Mouse (Mus musculus) CD4-positive helper T cell, adult 2 months (primary cell): ENCODE measurements around the gene Hic2.

Source experiments
- DNase-seq: peaks from one replicate; pipeline ENCODE4 v3.0.0-alpha.2; 2012; ENCODE audit warnings: low read depth, missing footprints, low spot score

Hic2 gene

DNA sequence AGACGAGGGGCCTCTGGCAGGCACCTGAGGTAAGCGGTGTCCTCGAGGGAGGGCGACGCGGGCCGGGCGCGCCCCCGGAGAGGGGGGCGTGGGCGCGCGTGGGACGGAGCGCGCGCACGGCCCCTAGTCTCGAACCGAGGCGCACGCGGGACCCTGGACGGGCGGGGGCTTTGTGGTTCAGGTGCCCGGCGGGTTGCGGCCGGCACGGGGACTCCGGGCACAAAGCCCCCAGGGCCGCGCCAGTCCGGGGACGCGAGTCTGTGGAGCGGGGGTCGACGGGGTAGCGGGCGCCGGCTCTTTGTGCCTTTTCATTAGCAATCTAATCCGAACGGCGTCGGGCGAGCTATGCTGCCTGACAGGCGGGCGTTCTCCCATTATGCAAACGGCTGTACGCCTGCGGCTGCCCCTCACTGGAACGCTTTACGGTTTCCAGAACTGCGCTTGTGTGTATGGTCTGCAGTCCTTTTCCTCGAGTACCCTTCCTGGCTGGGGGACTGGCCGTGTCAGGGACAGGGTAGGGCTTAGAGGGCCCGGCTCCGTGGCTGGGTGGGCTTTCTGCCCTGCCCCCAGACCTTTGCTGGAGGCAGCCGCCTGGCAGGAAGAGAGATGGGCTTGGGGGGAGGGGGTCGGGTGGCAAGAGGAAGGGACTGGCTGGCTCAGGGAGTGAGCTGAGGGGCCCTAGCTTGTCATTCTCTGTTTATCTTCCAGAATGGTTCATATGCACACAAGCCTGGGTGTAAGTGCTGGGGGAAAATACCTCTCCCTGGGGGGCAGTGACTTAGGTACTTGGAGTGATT is 528 bp downstream of the Hic2 start:
- peak; percentile 46 for DNase-seq

DNA sequence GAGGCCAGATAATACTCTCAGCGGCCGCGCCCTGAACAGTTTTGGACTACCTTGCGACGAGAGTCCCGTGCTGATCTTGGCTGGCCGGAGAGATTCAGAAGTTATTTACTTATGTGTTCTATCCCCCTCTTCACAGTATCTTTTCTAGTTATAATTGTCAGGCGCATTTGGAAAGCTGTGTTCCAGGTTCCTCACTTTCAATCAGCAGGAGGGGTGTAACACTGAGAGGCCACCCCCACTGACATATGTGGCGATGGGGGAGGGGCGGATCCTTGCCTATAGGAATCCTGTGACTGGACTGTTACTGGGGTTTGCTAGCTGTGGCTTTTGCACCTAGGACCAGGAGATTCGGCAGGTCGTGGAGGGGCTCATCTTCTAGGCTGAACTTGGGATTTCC is 1.1 kb downstream of the Hic2 start:
- DNase-seq, result no peak

DNA sequence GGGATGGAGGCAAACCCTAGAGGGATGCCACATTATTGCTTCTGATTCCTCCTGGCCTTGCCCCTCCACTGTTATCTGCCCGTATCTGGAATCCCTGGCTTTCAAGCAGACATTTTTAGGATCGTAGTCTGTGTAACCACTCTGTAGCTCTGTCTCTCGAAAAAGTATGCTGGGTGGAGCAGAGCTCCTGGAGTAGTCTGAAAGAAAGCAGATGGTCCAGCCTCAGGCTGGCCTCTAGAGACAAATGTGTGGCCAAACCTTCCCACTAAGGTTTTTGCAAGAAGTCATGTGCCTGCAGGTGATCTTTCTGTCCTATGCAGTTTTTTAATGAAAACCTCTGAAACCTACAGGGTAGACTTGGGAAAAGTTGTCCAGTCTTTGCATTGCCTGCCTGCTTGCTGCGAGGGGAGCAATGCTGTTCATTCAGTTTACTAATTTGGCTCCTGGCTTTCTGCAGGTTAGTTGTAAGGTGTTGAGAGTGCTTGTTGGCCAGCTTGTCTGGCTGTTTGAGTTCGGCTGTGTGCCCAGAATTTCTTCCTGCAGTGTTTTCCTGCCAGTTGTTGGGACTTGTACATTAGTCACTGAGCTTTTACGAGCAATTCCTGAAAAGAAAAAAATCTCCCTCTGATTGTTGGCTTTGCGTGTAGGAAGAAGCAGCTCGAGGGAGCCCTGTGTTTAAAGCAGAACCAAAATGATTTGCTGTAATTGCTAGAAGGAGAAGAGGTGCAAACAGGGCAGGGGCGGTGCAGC is 1.7 kb downstream of the Hic2 start:
- no peak for DNase-seq

DNA sequence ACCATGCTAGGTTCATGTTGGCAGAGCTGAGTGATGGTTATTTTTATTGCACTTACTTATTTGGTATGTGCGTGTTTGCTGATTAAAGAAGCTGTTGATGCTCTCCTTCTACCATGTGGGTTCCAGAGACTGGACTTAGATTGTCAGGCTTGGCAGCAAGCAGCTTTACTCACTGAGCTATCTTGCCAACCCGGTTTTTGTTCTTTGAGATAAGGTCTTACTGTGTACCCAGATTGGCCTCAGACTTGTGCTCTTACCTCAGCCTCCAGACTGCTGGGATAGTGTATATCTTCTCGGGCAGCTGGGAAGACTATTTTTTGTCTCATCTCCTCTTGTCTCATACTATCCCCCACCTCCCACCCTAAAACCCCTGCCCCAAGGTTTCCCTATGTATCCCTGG is 4.3 kb downstream of the Hic2 start:
- no peak for DNase-seq

DNA sequence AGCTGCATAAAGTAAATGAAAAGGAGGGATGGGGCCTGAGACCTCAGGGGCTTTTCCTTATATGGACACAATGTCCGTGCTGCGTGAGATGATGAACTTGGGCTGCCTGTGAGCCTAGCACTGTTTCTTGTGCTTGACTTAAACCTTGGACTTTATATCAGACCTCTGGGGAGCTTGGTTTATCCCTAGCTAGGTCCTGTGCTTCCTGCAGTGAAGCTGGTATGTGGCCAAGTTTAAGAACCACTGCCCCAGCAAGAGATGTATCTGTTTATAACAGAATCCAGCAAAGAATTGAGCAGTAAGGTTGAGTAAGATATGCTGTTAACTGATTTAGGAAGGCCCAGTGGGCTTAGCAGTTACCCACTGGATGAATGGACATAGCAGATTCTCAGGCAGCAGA is 6.0 kb downstream of the Hic2 start:
- no peak for DNase-seq

DNA sequence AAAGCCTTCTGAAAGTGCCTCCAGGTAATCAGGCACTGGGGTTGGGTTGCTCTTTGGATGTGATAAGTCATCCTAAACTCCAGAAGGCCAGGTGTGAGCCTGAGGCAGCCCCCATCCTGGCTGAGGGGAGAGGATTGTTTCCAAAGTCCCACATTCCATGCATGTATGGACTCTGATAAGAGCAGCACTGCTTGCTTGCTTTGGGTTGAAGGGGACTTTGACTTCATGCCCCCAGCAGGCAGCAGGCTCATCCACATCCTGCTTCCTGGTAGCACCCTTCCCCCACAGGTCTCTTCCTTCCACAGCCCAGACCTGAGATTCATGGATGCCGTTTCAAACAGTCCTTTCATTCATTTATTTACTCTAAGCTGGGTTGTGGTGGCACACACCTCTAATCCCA is 10.4 kb downstream of the Hic2 start:
- no peak for DNase-seq

DNA sequence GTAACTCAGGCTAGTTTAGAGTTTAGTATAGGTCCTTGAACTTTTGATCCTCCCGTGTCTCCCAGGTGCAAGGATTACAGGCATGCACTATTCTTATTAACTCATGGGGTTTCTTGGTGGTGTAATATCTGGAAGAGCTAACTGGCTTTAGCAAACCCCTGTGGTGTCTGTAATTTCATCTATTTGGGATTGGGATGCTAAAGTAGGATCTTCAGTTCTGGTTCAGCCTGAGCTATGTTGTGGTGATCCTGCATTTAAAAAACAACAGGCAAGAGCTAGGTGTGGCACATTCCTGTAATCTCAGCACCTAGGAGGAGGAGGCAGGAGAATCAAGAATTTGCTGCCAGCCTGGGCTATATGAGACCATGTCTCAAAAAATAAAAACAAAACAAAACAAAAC is 11.6 kb downstream of the Hic2 start:
- no peak for DNase-seq

DNA sequence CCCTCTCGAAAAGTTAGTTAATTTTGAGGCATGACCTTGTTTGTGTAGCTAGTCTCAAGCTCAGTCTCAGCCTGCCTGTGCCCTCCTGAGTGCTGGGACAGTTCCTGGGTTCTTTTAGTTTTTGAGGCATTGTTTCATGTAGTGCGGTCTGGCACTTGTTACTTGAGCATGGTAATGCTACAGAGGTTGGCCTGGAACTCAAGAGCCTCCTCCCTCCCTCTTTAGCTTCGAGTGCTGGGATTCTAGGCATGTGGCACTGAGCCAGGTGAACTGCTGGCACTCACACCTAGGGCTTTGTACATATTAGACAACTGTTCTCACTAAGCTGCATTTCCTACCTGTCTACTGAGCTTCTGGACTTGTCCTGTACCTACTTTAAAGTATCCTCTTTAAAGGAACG is 14.4 kb downstream of the Hic2 start:
- DNase-seq, result no peak

DNA sequence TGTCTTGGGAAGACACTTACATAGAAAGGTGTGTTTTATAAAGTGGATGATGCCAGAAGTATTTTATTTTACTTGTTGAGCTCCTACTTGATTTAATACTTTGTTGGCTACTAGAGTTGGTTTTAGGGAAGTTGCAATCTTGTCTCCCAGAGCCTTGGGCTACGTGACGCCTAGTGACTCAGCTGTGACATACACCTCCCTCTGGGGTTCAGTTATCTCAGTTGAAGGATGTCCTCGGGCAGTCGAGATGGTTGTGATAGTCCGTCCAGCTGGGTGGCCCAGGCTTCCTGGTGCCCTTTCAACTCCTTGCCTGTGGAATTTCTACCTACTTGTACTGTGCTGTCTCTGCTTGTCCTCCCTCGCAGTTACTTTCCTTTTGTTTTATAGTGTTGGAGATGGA is 15.8 kb downstream of the Hic2 start:
- no peak for DNase-seq

DNA sequence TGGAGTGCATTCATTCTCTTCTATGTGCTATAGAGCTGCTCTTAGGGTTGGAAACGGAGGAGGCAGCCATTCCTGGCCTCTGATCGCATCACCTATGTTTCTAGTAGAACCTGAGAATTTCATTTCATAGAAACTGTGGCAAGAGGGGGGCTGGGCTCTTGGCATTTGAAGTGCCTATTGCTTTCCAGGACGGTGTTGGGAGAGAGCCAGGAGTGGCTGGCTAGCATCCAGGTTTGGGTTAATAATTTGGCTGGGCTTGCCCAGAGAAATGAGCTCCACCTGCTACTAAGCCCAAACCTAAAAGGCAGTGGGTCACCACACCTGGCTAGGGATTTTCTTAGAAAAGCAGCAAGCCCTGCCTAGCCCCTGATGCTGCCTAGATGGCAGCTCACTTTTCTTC is 18.2 kb downstream of the Hic2 start:
- DNase-seq, result no peak

DNA sequence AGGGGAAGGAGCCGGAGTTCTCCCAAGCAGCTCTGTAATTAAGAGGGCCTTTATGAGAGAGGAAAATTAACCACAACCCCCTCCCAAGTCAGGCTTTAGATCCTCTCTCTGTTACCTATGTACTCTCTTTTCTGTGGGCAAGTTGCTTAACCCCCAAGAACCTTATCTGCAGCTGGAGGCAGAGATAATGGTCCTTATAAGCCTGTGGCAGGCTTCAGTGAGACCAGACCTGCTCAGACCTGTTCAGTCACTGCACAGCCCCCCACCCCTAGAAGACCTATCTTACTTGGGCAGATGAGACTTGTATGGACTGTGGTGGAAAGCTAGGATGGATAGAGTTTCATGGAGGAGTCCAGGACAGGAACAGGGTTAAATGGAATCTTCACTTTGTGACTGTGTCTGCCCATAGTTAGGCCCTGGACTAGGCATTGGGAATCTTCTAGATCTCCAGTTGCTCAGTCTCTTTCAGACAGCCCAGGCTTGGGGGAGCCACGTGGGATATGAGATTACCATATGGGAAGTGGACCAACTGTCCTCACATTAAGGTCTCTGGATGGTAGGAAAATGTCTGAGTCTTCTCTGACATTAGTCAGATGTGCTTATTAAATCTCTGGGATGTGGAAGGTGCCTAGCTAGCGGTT is 18.8 kb downstream of the Hic2 start:
- no peak for DNase-seq

DNA sequence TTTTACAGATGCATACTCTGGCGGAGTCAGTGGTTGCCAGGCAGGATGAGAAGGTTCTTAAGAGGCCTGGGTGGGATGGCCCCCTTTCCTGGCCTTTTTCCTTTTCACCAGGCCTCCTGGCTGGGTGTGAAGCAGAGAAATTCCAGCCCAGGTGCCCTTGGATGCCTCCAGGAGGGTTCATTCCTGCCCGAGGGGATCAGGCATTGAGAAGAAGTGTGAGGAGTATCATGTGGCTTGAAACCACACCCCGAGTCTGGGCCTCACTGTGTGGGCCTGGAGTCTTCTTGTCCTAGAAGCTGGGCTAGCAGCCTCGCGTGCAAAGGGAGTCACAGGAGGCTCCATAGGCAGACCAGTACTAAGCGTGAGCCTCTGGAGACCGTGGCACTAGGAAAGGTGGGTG is 19.5 kb downstream of the Hic2 start:
- no peak for DNase-seq

DNA sequence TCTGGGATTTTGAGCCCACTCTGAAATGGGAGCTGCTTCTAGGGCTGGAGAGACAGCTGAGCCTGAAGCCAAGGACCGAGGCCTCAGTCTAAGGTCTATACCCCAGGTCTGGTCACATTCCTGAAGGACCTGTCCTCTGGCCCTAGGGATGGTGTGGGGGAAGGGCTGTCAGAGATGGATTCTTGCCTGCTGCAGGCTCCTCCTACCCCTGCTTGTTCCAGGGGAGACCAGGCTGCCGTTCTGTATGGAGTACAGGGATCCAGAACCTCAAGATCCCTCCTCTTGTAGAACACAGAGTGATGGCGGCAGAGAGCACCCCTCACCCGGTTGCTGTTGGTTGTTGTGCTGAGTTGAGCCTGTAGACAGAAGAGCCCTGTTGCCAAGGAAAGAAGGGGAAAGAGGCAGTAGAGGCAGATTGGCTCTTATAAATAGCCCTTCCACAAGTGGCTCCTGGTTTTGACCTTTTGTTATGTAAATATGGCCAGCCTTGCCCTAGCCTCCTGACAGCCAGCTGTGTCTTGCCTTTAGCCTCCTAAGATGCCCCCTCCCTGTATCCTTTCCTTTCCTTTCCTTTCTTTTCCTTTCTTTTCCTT is 20.7 kb downstream of the Hic2 start:
- no peak for DNase-seq

DNA sequence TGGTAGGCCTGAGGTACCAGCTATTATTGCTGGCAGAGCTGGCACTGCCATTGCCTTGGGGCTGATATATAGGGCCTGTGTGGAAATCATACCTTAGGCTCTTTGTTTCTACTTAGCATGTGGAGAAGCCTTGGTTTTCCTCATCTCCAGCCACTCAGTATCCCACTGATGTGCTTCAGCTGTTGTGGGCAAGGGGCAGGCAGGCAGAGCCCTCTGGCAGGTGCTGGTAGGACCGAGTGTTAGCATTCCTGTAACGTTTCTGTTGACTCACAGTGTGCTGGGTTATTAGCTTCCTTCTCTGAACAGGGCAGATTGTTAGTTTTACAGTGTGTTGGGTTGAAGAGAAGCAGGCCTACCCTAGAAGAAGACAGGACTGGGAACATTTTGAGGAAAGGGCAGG is 21.9 kb downstream of the Hic2 start:
- no peak for DNase-seq

DNA sequence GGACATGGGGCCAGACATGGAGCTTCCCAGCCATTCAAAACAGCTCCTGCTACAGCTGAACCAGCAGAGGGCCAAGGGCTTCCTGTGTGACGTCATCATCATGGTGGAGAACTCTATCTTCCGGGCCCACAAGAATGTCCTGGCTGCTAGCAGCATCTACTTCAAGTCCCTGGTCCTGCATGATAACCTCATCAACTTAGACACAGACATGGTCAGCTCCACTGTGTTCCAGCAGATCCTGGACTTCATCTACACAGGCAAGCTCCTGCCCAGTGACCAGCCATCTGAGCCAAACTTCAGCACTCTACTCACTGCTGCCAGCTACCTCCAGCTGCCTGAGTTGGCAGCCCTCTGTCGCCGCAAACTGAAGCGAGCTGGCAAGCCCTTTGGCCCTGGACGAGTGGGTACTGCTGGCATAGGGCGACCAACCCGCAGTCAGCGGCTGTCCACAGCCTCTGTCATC is 24.0 kb downstream of the Hic2 start:
- DNase-seq, result no peak

DNA sequence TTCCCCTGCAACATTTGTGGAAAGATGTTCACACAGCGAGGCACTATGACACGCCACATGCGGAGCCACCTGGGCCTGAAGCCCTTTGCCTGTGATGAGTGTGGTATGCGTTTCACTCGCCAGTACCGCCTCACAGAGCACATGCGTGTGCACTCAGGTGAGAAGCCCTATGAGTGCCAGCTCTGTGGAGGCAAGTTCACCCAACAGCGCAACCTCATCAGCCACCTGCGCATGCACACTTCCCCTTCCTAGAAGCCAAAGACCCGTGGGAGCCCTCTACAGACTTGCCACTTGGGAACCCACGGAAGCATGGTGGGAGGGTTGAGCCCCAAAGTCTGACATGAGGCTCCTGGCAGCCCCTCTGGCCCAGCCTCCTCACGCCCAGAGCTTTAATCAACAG is 25.5 kb downstream of the Hic2 start:
- DNase-seq, result no peak

DNA sequence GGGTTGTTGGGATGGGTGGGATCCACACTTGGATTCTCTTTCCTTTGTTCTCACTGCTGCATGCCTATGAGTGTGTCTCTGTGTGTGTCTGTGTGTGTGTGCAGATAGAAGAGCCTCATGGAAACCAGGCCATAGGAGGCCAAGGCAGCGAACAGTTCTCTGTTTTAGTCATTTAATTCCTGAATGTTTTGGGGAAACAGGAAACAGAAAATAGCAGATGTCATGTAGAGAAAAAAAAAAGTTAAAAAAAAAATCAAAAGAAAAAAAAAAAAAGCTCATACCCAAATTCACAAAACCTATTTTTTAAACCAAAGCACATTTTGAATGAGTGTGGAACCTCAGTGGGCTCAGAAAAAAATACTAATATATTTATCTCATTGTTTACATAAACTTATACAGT is 28.0 kb downstream of the Hic2 start:
- DNase-seq, result no peak

DNA sequence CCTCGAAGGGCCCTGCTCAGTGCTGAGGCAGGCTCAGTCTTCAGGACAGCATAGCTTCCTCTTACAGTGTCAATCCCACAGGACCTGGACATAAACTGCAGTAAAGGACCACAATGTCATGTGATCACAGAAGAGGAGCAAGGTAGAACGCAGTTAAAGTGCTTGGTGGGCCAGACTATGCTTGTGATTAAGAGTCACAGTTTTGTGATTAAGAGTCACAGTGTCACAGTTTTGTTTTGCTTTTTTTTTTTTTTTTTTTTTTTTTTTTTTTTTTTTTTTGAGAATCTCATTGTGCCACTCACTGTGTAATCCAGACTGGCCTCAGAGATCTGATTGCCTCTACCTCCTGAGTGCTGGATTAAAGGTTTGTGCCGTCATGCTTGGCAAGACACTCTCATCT is 32.7 kb downstream of the Hic2 start:
- no peak for DNase-seq

DNA sequence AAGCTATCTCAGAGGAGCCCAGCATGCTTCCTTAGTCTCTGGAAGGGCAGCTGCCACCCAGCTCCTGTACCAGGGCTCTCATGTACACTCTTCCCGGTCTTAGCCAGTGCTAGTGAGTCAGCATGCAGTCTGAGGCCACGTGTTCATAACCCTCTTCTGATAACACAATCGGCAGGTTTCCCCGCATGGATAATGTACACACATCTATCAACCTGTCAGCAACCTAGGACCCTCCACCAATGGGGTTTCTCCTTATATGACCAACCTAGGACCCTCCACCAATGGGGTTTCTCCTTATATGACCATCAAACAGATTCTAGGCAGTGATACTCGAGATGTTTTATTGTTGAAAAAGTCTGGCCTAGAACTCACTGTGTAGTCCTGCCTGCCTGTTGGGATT is 34.6 kb downstream of the Hic2 start:
- DNase-seq, result no peak

DNA sequence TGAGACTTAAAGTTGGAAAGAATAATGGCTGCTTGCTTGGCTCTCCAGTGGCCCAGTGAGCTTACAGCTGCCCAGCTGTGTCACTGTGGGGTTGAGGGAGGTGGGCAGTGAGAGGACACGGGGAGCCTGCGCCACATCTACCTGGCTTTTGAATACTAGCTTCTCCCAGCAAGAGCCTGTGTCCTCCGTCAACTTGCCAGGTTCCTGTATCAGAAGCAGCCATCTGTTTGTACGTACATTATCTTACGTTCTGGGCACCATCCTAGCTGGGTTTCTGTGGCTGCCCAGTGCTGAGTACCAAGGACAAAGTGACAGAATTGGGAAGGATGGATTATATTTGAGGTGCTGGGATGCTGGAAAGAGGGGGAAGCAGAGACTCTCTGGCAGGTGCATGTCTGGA is 36.5 kb downstream of the Hic2 start:
- DNase-seq, result no peak

DNA sequence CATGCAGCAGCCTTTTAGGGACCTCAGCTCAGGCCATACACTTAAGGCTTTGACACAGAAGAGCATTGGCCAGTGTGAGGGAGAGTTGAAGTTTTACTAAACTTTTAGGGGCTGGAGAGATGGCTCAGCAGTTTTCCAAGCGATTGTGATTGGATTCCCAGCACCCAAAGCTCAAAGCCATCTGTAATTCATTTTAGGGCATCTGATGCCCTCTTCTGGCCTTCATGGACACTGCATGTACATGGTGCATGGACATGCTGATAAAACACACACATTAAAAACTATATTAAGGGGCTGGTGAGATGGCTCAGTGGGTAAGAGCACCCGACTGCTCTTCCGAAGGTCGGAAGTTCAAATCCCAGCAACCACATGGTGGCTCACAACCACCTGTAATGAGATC is 37.8 kb downstream of the Hic2 start:
- DNase-seq, result peak; percentile 35

DNA sequence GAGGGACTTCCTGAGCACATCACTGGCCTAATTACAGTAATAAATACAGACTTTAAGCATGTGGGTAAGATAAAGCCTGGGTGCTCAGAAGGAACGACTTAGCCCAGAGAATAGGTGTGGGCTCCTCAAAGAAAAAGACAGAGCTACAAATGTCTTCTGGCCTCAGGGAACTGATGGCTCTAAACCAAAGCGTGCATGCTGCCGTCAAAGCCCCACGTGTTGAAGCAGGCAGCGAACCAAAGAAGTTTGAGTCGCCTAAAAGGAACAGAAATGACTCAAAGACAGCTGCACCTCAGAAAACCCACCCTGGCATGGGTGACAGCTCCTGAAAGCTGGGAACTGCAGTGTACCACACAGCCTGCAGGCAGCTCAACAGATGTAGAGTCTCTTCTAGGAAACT is 38.5 kb downstream of the Hic2 start:
- no peak for DNase-seq
